Mouse (Mus musculus): ENCODE measurements at regions not wholly inside any gene's neighbourhood (a gene's known extent, or its start where the extent isn't known, plus 50 kb on each side); places are given as distances from the start of the nearest gene placed in this dataset.
A peak's percentile ranks its signal among the peaks of the same experiment; 100 is the strongest.

DNA sequence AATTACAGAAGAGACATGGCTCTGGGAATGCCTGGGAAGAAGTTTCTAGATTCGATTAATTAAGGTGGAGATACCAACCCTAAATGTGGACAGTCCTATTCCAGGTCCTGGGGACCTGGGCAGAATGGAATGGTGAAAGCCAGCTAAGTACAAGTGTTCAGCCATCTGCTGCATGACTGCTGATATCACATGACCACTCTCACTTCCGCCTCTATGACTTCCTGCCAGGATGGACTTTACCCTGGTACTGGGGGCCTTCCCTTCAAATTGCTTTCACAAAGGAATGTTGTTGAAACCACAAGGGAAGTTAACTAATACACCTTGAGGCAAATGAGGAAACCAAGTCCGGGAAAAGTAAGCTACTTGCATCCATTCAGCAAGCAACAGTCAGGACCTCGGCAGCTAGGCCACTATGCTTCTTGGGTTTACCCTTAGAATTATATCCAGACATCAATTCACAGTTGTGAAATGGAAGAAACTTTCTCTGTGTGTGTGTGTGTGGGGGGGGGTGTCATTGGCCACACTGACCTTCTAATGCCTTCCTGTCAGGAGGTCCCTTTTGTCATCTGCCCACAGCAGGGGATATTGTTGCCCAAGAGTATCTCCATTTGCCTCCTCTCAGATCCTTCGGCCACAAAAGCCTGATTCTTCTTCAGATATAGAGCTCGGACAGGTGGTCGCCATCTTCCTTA is 330.6 kb downstream of the Nuak1 start:
- H3K36me3 ChIP-seq (ENCODE audit: control insufficient read depth, insufficient read depth, low read length): no peaks in the 10 kb centered on the region

DNA sequence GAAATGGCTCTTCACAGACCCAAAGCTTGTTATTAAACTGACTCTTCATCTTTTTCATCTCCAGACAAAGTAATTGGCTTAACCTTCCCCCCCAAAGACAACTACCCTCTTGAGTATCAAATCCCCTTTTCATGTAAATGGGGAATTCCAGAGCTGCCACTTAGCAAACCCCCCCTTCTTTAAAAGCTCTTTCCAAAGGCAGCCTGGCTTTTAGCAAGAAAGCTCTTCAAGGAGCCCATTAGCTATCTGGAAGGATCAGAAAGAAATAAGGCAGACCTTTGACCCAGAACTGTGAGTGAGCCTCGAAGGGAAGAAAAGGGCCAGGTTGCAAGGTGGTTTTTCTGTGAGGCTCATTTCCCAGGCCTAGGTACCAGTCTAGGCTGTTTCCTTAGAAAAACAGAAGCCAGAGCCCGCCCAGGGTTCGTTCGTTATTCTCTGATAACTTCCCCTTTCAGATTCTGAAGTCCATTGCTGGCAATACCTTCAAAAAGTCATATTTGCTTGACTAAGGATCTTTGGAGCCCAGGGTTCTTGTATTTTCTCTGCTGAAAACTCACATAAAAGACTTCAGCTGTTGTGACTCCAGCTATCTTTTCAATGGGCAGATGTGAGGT is 329.9 kb downstream of the Nuak1 start:
- Histone ChIP-seq H3K79me2 (ENCODE audit: control insufficient read depth, insufficient read depth, low read length) (no peaks in the 10 kb centered on the region), H3K4me3 (ENCODE audit: insufficient read depth, low read depth, low read length) (no peak overlapping the region), H3K4me1 (ENCODE audit: control insufficient read depth, insufficient read depth, low read length) (no peaks in the 10 kb centered on the region), H3K9ac (ENCODE audit: low read depth, low read length) (no peak overlapping the region), H3K27me3 (ENCODE audit: control insufficient read depth, insufficient read depth, low read length) (no peaks in the 10 kb centered on the region), H3K27ac (replicated peaks; ENCODE audit: insufficient read depth, low read depth, low read length) (no peak overlapping the region), H3K36me3 (ENCODE audit: control insufficient read depth, insufficient read depth, low read length) (no peaks in the 10 kb centered on the region)
- no peak for DNase-seq (ENCODE audit: extremely low read depth, low read depth, low spot score)
- TF ChIP-seq CTCF (IDR thresholded peaks at IDR 0.05; ENCODE audit: low read depth, low read length): no peak
- no peak for TF ChIP-seq POLR2A (IDR thresholded peaks at IDR 0.05; ENCODE audit: extremely low read depth, insufficient read depth, low read length)
- 73% methylated on average over 4 of the region's 4 CpGs for WGBS

More for the DNA sequence above, 330.6 kb downstream of the Nuak1 start:
- peak; percentile 10 for DNase-seq (ENCODE audit: extremely low read depth, low read depth, low spot score)
- TF ChIP-seq POLR2A (IDR thresholded peaks at IDR 0.05; ENCODE audit: extremely low read depth, insufficient read depth, low read length): no peak
- no peak for TF ChIP-seq CTCF (IDR thresholded peaks at IDR 0.05; ENCODE audit: low read depth, low read length)
- Histone ChIP-seq H3K4me1 (ENCODE audit: control insufficient read depth, insufficient read depth, low read length) (no peaks in the 10 kb centered on the region), H3K9ac (ENCODE audit: low read depth, low read length) (no peak overlapping the region), H3K79me2 (ENCODE audit: control insufficient read depth, insufficient read depth, low read length) (no peaks in the 10 kb centered on the region), H3K27ac (replicated peaks; ENCODE audit: insufficient read depth, low read depth, low read length) (no peak overlapping the region), H3K4me3 (ENCODE audit: insufficient read depth, low read depth, low read length) (no peak overlapping the region), H3K27me3 (ENCODE audit: control insufficient read depth, insufficient read depth, low read length) (no peaks in the 10 kb centered on the region)
- 83% methylated on average over 7 of the region's 7 CpGs for WGBS

DNA sequence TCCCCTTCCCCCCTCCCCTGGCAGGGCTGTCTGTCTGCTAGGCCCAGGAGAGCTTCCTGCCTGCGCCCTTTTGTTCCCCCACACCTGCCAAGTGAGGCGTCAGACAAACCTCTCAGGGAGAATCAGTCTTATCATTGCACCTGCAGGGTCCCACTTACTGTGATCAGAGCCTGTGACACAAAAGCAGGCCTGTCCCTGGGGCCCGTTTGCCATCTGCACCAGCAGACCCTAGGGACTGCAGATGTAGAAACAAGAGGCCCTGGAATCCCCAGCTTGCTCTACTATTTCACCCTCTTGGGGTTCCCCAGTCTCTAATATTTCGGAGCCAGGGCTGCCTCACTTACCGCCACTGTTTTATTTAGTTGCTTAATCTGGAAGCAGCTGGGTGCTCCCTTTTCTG is 328.9 kb downstream of the Nuak1 start:
- TF ChIP-seq CTCF (IDR thresholded peaks at IDR 0.05; ENCODE audit: low read depth, low read length) (no peak), POLR2A (IDR thresholded peaks at IDR 0.05; ENCODE audit: extremely low read depth, insufficient read depth, low read length) (no peak)
- 67% methylated on average over 5 of the region's 5 CpGs for WGBS
- Histone ChIP-seq H3K27ac (replicated peaks; ENCODE audit: insufficient read depth, low read depth, low read length) (no peak overlapping the region), H3K4me3 (ENCODE audit: insufficient read depth, low read depth, low read length) (no peak overlapping the region), H3K36me3 (ENCODE audit: control insufficient read depth, insufficient read depth, low read length) (no peaks in the 10 kb centered on the region), H3K27me3 (ENCODE audit: control insufficient read depth, insufficient read depth, low read length) (no peaks in the 10 kb centered on the region), H3K9ac (ENCODE audit: low read depth, low read length) (no peak overlapping the region), H3K79me2 (ENCODE audit: control insufficient read depth, insufficient read depth, low read length) (no peaks in the 10 kb centered on the region), H3K4me1 (ENCODE audit: control insufficient read depth, insufficient read depth, low read length) (no peaks in the 10 kb centered on the region)
- no peak for DNase-seq (ENCODE audit: extremely low read depth, low read depth, low spot score)

DNA sequence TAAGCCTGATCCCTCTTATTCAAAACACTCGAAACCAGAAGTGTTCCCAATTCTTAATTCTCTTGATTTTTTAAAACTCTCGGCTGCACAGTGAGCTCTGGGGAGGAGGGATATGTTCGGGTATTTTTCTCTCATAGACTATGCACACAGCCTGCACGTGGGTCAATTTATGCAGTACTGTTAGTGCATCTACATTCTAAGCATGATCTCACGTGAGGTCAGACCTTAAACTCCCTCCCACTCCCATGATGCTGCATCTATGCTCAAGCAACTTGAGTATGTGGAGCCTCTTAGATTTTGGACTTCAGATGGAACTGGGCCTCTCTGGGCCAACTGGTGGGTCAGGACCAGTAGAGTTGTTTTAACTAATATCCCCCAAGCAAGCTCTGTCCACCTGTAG is 328.5 kb downstream of the Nuak1 start:
- no peak for DNase-seq (ENCODE audit: extremely low read depth, low read depth, low spot score)
- no peaks in the 10 kb centered on the region for H3K36me3 ChIP-seq (ENCODE audit: control insufficient read depth, insufficient read depth, low read length)
- TF ChIP-seq CTCF (IDR thresholded peaks at IDR 0.05; ENCODE audit: low read depth, low read length): no peak
- no peak for TF ChIP-seq POLR2A (IDR thresholded peaks at IDR 0.05; ENCODE audit: extremely low read depth, insufficient read depth, low read length)
- no peaks in the 10 kb centered on the region for H3K27me3 ChIP-seq (ENCODE audit: control insufficient read depth, insufficient read depth, low read length)
- no peak overlapping the region for H3K27ac ChIP-seq (replicated peaks; ENCODE audit: insufficient read depth, low read depth, low read length)
- no peak overlapping the region for H3K4me3 ChIP-seq (ENCODE audit: insufficient read depth, low read depth, low read length)
- no peak overlapping the region for H3K9ac ChIP-seq (ENCODE audit: low read depth, low read length)
- H3K4me1 ChIP-seq (ENCODE audit: control insufficient read depth, insufficient read depth, low read length): no peaks in the 10 kb centered on the region
- WGBS: 78% methylated on average over 5 of the region's 5 CpGs
- no peaks in the 10 kb centered on the region for H3K79me2 ChIP-seq (ENCODE audit: control insufficient read depth, insufficient read depth, low read length)

DNA sequence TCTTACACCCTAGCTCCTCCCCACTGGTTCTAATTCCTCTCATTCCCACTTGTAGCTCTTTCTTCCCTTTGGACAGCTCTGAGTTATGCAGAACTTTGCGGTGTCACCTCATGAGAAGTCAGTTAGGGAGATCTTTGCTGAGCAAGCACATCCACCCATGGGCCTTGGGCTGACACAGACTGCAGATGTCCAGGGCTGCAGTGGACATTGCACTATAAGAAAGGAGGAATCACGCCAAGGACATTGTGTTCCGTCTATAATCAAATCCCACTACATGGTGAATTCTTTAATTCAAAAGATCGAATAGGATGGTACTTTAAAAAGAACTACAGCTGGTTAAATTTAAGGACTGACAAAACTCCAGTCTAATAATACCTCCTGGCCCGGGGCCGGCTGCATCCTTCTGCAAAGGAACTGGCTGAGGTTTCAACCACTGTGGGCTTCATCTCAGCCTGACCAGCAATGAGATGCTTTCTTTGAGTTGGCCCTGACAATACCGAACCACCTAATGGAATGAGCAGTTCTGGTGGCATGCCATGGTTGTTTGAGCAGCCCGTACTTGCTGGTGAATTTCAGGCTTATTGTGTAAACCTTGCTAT is 320.3 kb downstream of the Nuak1 start:
- DNase-seq (ENCODE audit: extremely low read depth, low read depth, low spot score): no peak
- Histone ChIP-seq H3K9ac (ENCODE audit: low read depth, low read length) (no peak overlapping the region), H3K4me3 (ENCODE audit: insufficient read depth, low read depth, low read length) (no peak overlapping the region), H3K36me3 (ENCODE audit: control insufficient read depth, insufficient read depth, low read length) (no peaks in the 10 kb centered on the region), H3K27me3 (ENCODE audit: control insufficient read depth, insufficient read depth, low read length) (no peaks in the 10 kb centered on the region), H3K79me2 (ENCODE audit: control insufficient read depth, insufficient read depth, low read length) (no peaks in the 10 kb centered on the region), H3K27ac (replicated peaks; ENCODE audit: insufficient read depth, low read depth, low read length) (no peak overlapping the region), H3K4me1 (ENCODE audit: control insufficient read depth, insufficient read depth, low read length) (no peaks in the 10 kb centered on the region)
- no peak for TF ChIP-seq POLR2A (IDR thresholded peaks at IDR 0.05; ENCODE audit: extremely low read depth, insufficient read depth, low read length)
- TF ChIP-seq CTCF (IDR thresholded peaks at IDR 0.05; ENCODE audit: low read depth, low read length): no peak
- WGBS: 90% methylated on average over 8 of the region's 8 CpGs
